Mouse (Mus musculus): ENCODE measurements around the gene Insl5.

GRCm38 (mm10) chr4:102974172-102974571, 52.5 kb downstream of the Insl5 start:
- TF ChIP-seq CEBPB (IDR thresholded peaks at IDR 0.05; ENCODE audit: insufficient read depth, poor library complexity, severe bottlenecking) (no peak), MYOD1 (IDR thresholded peaks at IDR 0.05; ENCODE audit: control insufficient read depth in 1 of 3, insufficient read length in 2 of 3, low read depth in 2 of 3) (no peak), POLR2A (IDR thresholded peaks at IDR 0.05; ENCODE audit: insufficient read length, low read depth) (no peak), USF1 (IDR thresholded peaks at IDR 0.05; ENCODE audit: low read depth) (no peak)

Measured in myocyte (in vitro differentiated cells).